Mouse (Mus musculus): ENCODE measurements around the gene Acox3. TPM values are rescaled to one million over a fixed set of nuclear protein-coding genes. Genes with fewer than 3 reads are reported as not detected.
"Not testable (repeated sequence)": the region's sequence is repeated elsewhere in the genome, so short reads cannot be mapped to it uniquely, and the experiment has no call there.

Acox3 gene
- polyA plus RNA-seq, 1 experiment from 2014 or later: 13.7 TPM

DNA sequence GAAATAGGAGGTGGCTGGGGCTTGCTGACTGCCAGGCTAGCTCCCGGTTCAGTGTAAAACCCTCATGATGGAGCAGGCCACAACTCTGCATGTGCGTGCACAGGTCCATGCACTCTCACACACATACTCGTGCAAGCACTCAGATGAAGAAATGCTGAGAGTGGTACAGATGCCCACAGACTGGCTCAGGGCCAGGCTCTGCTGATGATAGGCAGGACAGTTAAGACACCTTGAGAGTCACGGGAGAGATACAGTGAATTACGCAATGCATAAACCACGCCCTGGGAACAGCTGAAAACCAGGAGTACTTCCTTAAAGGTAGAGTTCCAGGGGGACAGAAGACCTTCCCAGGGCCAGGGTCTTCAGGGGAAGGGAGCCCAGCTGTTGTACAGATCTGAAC is 11.3 kb upstream of the Acox3 start:
- H3K4me2 ChIP-seq (replicated peaks): no peak overlapping the region
- H3K4me3 ChIP-seq (replicated peaks; ENCODE audit: low read length): no peak overlapping the region
- H3K36me3 ChIP-seq (replicated peaks; ENCODE audit: control insufficient read depth, insufficient read depth): peaks cover 67% of the 10 kb centered on the region
- DNase-seq (ENCODE audit: low spot score) (no peak), ATAC-seq (ENCODE audit: low FRiP score) (no peak)
- no peaks in the 10 kb centered on the region for H3K9me3 ChIP-seq (ENCODE audit: control insufficient read depth, low read length)
- WGBS: 93% methylated on average over 6 of the region's 6 CpGs
- H3K9ac ChIP-seq: no peak overlapping the region
- no peak overlapping the region for H3K27ac ChIP-seq
- peaks cover 13% of the 10 kb centered on the region for H3K4me1 ChIP-seq (replicated peaks; ENCODE audit: control insufficient read depth, insufficient read depth, low read length)
- H3K27me3 ChIP-seq (ENCODE audit: control insufficient read depth, insufficient read depth, low read length): no peaks in the 10 kb centered on the region

DNA sequence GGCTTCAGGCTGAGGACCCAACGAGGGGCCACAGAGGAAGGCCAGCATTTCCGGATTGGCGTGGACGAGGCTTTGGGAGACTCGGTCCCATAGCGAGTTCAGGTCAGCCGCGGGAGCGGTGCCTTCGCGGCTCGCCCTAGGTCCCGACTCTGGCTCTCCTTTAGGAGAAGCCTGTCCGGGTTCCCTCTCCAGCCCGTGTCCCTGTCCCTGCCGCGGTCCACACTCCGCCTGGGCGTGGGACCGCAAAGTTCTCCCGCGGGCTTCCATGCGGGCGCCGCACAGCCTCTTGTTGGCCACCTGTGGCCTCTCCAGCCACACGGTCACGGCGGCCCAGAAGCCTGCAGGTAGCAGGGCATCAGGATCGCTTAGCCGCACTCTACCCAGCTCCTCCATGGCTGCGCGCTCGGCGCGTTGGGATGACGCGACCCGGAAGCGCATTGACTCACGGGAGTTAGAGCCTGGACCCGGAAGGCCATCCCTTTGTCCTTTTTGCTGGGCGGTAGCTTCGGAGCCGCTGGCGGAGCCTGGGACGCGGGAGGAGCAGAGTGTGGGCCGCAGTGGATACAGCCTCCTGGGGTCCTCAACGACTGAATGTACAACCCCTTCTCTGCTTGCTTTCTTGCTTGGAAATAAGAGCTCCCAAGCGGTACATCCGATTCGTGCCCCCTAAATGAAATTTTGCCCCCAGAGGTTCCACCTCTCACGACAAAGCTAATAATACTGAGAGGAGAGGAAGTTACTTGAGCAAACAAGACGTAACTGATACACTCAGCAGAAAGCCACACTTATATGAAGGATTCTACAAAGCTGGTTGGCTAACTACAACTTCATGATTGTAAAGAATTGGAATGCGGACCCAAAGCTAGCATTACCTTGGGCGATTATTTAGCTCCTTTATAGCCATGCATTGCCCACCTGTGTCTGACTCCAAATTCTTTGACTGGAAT is 7.9 kb upstream of the Acox3 start, which contains the start of gene Trmt44:
Gene Trmt44, minus strand, starts transcription at position 418 of the 947 bp plus-strand sequence.
- Histone ChIP-seq H3K36me3 (replicated peaks; ENCODE audit: control insufficient read depth, insufficient read depth) (peaks cover 34% of the 10 kb centered on the region), H3K9ac (peak within 1 kb of the TSS; percentile 74), H3K4me2 (replicated peaks) (peak within 1 kb of the TSS; percentile 81), H3K27ac (peak within 1 kb of the TSS; percentile 88), H3K4me3 (replicated peaks; ENCODE audit: low read length) (peak within 1 kb of the TSS; percentile 93), H3K27me3 (ENCODE audit: control insufficient read depth, insufficient read depth, low read length) (no peaks in the 10 kb centered on the region), H3K4me1 (replicated peaks; ENCODE audit: control insufficient read depth, insufficient read depth, low read length) (peaks cover 13% of the 10 kb centered on the region), H3K9me3 (ENCODE audit: control insufficient read depth, low read length) (no peaks in the 10 kb centered on the region)
- WGBS: 4% methylated on average over 56 of the region's 56 CpGs
- ATAC-seq (ENCODE audit: low FRiP score) (peak; percentile 96), DNase-seq (ENCODE audit: low spot score) (peak; percentile 92)

DNA sequence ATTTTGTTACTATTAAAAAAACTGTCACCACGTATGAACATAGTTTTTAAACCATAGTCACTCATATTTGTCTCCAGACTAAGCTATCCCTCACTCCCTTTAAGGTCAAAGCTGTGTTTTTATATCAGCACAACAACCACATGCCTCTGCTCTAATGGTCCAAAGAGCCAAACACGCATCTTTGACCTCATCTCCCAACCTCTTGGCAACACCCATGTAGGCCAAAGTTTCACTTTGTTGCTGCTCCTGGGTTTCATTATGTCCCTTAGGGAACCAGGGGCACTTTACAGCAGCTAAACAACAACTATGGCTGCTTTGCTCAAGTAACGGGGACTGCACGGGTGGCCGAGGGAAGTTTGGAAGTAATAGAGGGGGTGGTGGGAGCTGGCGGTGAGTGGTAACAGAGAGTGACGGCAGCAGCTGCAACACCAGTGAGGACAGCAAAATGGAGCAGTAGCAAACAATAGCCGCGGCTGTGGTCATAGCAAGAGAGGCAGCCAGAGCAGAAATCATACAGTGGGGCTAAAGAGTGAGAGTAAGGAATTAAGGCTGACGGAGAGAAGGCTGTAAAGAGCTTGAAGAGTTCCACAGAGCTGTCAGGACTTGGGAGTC is 6.3 kb upstream of the Acox3 start:
- Histone ChIP-seq H3K4me2 (replicated peaks) (no peak overlapping the region), H3K27me3 (ENCODE audit: control insufficient read depth, insufficient read depth, low read length) (no peaks in the 10 kb centered on the region), H3K9ac (no peak overlapping the region), H3K4me1 (replicated peaks; ENCODE audit: control insufficient read depth, insufficient read depth, low read length) (peaks cover 13% of the 10 kb centered on the region), H3K27ac (no peak overlapping the region), H3K9me3 (ENCODE audit: control insufficient read depth, low read length) (no peaks in the 10 kb centered on the region), H3K4me3 (replicated peaks; ENCODE audit: low read length) (no peak overlapping the region), H3K36me3 (replicated peaks; ENCODE audit: control insufficient read depth, insufficient read depth) (peaks cover 19% of the 10 kb centered on the region)
- no peak for ATAC-seq (ENCODE audit: low FRiP score)
- no peak for DNase-seq (ENCODE audit: low spot score)
- 92% methylated on average over 10 of the region's 10 CpGs for WGBS

DNA sequence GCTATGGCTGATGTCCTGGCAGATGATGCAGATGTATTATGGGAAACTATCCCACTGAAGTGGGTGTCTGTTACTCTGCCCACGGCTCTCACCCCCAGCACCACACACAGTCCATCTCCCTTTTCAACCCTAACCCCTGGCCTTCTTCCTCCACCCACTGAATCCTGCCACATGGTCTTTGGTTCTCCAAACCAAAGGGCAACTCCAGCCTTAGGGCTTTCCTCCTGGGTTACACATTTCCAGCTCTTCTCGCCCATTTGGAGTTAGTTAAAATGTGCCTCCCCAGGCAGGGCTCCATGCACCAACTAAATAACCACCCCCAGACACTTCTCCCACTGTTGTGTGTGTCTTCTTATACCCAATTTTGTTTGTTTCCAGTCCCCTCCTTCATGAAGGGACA is 4.4 kb upstream of the Acox3 start:
- Histone ChIP-seq H3K27me3 (ENCODE audit: control insufficient read depth, insufficient read depth, low read length) (no peaks in the 10 kb centered on the region), H3K36me3 (replicated peaks; ENCODE audit: control insufficient read depth, insufficient read depth) (0 out of 2 replicates have a peak, but pooled peaks cover under 1% of the 10 kb centered on the region), H3K4me1 (replicated peaks; ENCODE audit: control insufficient read depth, insufficient read depth, low read length) (peaks cover 19% of the 10 kb centered on the region), H3K4me3 (replicated peaks; ENCODE audit: low read length) (no peak overlapping the region), H3K4me2 (replicated peaks) (no peak overlapping the region), H3K9me3 (ENCODE audit: control insufficient read depth, low read length) (no peaks in the 10 kb centered on the region), H3K27ac (no peak overlapping the region), H3K9ac (no peak overlapping the region)
- DNase-seq (ENCODE audit: low spot score) (no peak), ATAC-seq (ENCODE audit: low FRiP score) (no peak)
- 84% methylated on average over 2 of the region's 2 CpGs for WGBS

DNA sequence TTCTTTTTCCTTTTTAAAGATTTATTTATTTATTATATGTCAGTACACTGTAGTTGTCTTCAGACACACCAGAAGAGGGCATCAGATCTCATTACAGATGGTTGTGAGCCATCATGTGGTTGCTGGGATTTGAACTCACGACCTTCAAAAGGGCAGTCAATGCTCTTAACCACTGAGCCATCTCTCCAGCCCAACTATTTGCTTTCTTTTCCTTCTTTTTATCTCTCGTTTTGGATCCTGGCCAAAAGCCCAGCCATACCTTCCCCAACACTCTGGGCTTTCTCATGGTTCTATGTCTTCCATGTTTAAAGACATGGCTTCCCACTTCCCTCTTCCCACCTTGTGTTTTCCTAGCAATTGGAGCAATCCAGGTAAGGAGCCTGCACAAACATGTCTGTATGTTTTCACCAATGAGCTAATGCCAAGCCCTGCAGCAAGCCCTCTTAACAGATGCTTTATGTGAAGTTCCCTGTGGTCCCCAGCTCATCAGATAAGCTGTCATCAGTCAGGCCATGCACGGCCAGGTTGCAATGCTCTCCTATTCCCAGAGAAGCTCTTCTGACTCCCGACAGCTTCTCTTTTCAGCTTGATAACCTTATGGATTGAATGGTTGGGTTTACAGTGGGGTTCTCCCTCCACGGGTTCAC is 3.5 kb upstream of the Acox3 start:
- DNase-seq (ENCODE audit: low spot score): no peak
- Histone ChIP-seq H3K27me3 (ENCODE audit: control insufficient read depth, insufficient read depth, low read length) (no peaks in the 10 kb centered on the region), H3K27ac (no peak overlapping the region), H3K4me2 (replicated peaks) (no peak overlapping the region), H3K4me1 (replicated peaks; ENCODE audit: control insufficient read depth, insufficient read depth, low read length) (peaks cover 19% of the 10 kb centered on the region), H3K36me3 (replicated peaks; ENCODE audit: control insufficient read depth, insufficient read depth) (no peaks in the 10 kb centered on the region), H3K9me3 (ENCODE audit: control insufficient read depth, low read length) (no peaks in the 10 kb centered on the region), H3K9ac (no peak overlapping the region), H3K4me3 (replicated peaks; ENCODE audit: low read length) (no peak overlapping the region)
- no peak for ATAC-seq (ENCODE audit: low FRiP score)
- 64% methylated on average over 5 of the region's 5 CpGs for WGBS

DNA sequence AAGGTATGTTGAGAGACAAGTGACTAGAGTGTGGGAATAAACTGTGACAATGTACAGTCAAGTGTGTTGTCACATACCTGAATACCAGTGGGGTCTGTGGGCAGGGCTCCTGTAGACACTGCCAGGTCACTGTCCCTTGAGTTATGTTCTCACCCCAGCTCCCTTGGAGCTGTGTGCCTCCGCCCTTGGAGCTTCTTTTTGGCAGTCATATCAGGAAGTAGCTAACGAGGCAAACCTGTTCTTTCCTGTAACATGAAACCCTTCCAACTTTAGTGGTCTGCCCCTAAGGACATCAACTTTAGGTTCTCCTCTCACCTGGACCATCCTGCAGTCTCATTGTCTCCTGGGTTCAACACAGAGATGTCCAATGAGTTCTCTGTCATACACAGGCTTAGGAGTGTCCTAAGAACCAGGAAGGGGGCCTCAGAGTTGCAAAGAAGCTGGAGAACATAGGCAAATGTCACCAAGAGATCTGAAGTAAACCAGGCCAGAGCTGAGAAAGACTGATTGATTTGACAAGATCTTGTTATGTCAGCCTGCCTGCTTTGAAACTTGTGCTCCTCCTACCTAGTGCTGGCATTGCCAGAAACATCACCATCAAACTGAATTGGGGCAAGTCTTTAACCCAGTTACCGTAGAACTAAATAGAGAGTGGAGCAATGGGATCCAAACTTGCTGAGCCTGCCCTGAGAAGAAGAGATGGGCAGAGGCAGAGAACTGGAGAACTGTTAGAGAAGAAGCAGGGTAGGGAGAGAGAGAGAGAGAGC is 2.5 kb upstream of the Acox3 start:
- WGBS: 56% methylated on average over 3 of the region's 3 CpGs
- Histone ChIP-seq H3K4me1 (replicated peaks; ENCODE audit: control insufficient read depth, insufficient read depth, low read length) (peaks cover 14% of the 10 kb centered on the region), H3K27me3 (ENCODE audit: control insufficient read depth, insufficient read depth, low read length) (no peaks in the 10 kb centered on the region), H3K27ac (no peak overlapping the region), H3K4me3 (replicated peaks; ENCODE audit: low read length) (no peak overlapping the region), H3K4me2 (replicated peaks) (no peak overlapping the region), H3K36me3 (replicated peaks; ENCODE audit: control insufficient read depth, insufficient read depth) (no peaks in the 10 kb centered on the region), H3K9me3 (ENCODE audit: control insufficient read depth, low read length) (no peaks in the 10 kb centered on the region), H3K9ac (no peak overlapping the region)
- ATAC-seq (ENCODE audit: low FRiP score) (no peak), DNase-seq (ENCODE audit: low spot score) (no peak)

DNA sequence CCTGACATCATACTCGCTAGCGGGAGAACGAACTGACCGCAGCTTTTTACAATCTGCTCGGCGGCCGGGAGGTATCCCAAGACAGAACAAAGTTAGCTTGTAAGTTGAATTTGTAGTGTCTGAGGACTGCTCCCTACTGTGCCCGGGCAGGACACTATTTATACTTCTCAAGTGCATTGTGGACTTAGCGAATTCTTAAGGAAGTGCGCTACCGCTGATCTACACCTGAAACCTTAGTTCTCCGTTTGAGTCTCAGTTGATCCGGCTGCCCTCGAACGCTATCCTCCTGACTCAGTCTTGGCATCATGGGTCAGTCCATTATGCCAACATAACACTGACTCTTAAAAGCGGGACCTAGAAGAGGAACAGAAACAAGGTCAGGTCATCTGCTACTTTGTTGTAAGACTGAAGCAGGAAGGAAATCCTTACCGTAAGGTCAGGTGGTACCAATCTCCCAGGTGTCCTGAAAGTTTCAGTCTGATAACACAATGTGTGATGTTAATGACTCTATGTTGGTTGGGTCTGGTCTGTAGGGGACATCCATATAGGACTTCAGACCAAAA is 462 bp downstream of the Acox3 start:
- Histone ChIP-seq H3K27ac (peak overlapping the region; percentile 43; the same call in 1 of the 2 replicates), H3K27me3 (ENCODE audit: control insufficient read depth, insufficient read depth, low read length) (no peaks in the 10 kb centered on the region), H3K4me3 (replicated peaks; ENCODE audit: low read length) (peak overlapping the region; percentile 50), H3K4me2 (replicated peaks) (peak overlapping the region; percentile 65), H3K9me3 (ENCODE audit: control insufficient read depth, low read length) (no peaks in the 10 kb centered on the region), H3K4me1 (replicated peaks; ENCODE audit: control insufficient read depth, insufficient read depth, low read length) (peaks cover 12% of the 10 kb centered on the region), H3K36me3 (replicated peaks; ENCODE audit: control insufficient read depth, insufficient read depth) (peaks cover 9% of the 10 kb centered on the region), H3K9ac (peak overlapping the region; percentile 53)
- ATAC-seq (ENCODE audit: low FRiP score) (no peak), DNase-seq (ENCODE audit: low spot score) (peak; percentile 45)
- 5% methylated on average over 17 of the region's 17 CpGs for WGBS

DNA sequence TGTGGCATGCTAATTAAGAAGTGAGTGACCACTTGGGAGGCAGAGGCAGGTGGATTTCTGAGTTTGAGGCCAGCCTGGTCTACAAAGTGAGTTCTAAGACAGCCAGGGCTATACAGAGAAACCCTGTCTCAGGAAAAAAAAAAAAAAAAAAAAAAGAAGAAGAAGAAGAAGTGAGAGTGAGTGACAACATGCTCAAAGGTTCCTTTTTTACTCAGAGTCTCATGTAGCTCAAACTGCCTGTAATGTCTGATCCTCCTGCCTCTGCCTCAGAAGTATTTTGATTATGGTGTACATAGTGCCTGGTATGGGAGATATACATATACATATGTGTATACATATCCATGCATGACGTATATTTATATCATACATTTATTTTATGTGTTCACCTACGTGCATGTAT is 1.4 kb downstream of the Acox3 start:
- not testable (repeated sequence) for ATAC-seq (ENCODE audit: low FRiP score); H3K4me3 ChIP-seq (replicated peaks; ENCODE audit: low read length); H3K9me3 ChIP-seq (ENCODE audit: control insufficient read depth, low read length); H3K9ac ChIP-seq; H3K4me2 ChIP-seq (replicated peaks); H3K27me3 ChIP-seq (ENCODE audit: control insufficient read depth, insufficient read depth, low read length); H3K27ac ChIP-seq; DNase-seq (ENCODE audit: low spot score)
- Histone ChIP-seq H3K36me3 (replicated peaks; ENCODE audit: control insufficient read depth, insufficient read depth) (peaks cover 18% of the 10 kb centered on the region), H3K4me1 (replicated peaks; ENCODE audit: control insufficient read depth, insufficient read depth, low read length) (peaks cover 12% of the 10 kb centered on the region)
- WGBS: 89% methylated on average over 2 of the region's 2 CpGs

Measured in hindbrain, embryonic 14.5 days (tissue).